Mouse (Mus musculus) forebrain, embryonic 16.5 days (tissue): Measurements from ENCODE around the gene Cox6a2. TPM values are rescaled to one million over a fixed set of nuclear protein-coding genes. Genes with fewer than 3 reads are reported as not detected.
A peak's percentile ranks its signal among the peaks of the same experiment; 100 is the strongest.

Experiments used
- ATAC-seq: fragments of 200-750 bp; cut with Nextera tagmentation; 2 replicates; pipeline ENCODE4 v1.8.0; 2017; ENCODE audit warnings: mild to moderate bottlenecking, moderate library complexity
- H3K27ac ChIP-seq: fragments of 300-500 bp; sonication (generic); 2 replicates; pipeline ENCODE4 v1.5.1; 2014; ENCODE audit warnings: low read length, control low read depth
- H3K27me3 ChIP-seq: fragments of 300-500 bp; sonication (generic); replicated peaks from 2 replicates; pipeline ENCODE4 v1.6.1; 2014; ENCODE audit warnings: low read length; ENCODE audit not compliant: control insufficient read depth, insufficient read depth
- H3K36me3 ChIP-seq: fragments of 300-500 bp; sonication (generic); 2 replicates; pipeline ENCODE4 v1.6.1; 2014; ENCODE audit not compliant: control insufficient read depth, insufficient read depth
- H3K4me1 ChIP-seq: fragments of 300-500 bp; sonication (generic); replicated peaks from 2 replicates; pipeline ENCODE4 v1.6.1; 2014; ENCODE audit warnings: low read length; ENCODE audit not compliant: control insufficient read depth, insufficient read depth
- H3K4me2 ChIP-seq: fragments of 300-500 bp; sonication (generic); 2 replicates; pipeline ENCODE4 v1.6.1; 2014; ENCODE audit warnings: mild to moderate bottlenecking, low read length, control low read depth
- H3K4me3 ChIP-seq: fragments of 300-500 bp; sonication (generic); replicated peaks from 2 replicates; pipeline ENCODE4 v1.5.1; 2014; ENCODE audit warnings: mild to moderate bottlenecking, low read length, control low read depth
- H3K9ac ChIP-seq: fragments of 300-500 bp; sonication (generic); replicated peaks from 2 replicates; pipeline ENCODE4 v1.6.1; 2014; ENCODE audit warnings: low read depth, low read length, control low read depth
- H3K9me3 ChIP-seq: fragments of 300-500 bp; sonication (generic); 2 replicates; pipeline ENCODE4 v1.6.1; 2016; ENCODE audit warnings: low read length; ENCODE audit not compliant: control insufficient read depth
- WGBS: fragments of 180-500 bp; shearing (Covaris S2); extraction: QIAGEN DNeasy Blood & Tissue Kit; methylation state at CpG from one replicate; pipeline ENCODE4 v1.1.7; 2014; 5-methylcytosine and 5-hydroxymethylcytosine counted together
- polyA plus RNA-seq: library from polyadenylated mRNA; unstranded; fragments of >200 nt; fragmentation: Nextera tagmentation; extraction: Ambion mirVana; gene quantifications from 2 replicates; pipeline ENCODE4 v1.2.1, GENCODE M21; 2015

The Cox6a2 gene
- polyA plus RNA-seq, result 0.39 TPM in 1 of 2 replicates, not detected in the other

DNA sequence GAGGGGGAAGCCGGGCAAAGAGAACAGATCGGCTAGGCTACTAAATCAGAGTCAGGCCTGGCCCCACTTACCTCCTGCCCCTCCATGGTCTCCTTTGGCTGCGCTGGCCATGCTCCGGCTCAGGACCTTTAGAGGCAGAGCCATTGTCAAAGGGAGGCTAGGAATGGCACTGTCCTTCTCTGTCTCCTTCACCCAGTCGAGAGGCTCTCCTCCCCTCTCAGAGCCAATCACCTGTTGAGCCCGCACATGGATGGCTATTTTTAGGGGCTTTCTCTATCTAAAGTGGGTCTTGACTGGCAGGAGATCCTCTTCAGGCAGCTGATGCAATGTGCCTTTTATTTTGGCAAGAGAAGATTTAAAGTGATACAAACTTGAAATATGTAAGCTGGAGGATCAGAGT is at the start of gene Cox6a2:
Gene Cox6a2, minus strand, starts transcription at position 236 of the 400 bp plus-strand sequence.
- Histone ChIP-seq H3K9ac (no peak within 1 kb of the TSS), H3K4me1 (no peaks in the 10 kb centered on the region), H3K9me3 (no peaks in the 10 kb centered on the region), H3K4me2 (no peak within 1 kb of the TSS), H3K36me3 (no peaks in the 10 kb centered on the region), H3K27me3 (no peaks in the 10 kb centered on the region), H3K4me3 (no peak within 1 kb of the TSS), H3K27ac (no peak within 1 kb of the TSS)
- no peak for ATAC-seq
- WGBS, result 78% methylated on average over 6 of the region's 6 CpGs

DNA sequence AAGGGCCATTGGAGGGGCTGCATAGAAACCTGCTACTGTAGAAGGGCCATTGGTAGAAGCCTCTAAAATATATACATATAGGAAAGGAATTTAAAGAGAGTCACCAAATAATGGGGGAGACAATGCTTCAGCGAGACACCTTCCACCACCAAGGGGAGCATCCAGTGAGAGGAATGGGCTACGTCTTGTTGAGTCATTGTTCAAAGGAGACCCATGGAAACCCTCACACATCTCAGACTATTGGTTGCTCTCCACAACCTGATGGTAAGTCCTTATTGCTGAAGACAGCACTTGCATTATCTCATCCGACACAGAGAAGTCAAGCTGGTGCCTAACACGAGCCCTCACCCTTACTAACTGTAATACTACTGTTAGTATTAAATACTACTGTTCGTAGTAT is 49.6 kb upstream of the Cox6a2 start:
- no peaks in the 10 kb centered on the region for H3K27me3 ChIP-seq
- H3K9me3 ChIP-seq, result no peaks in the 10 kb centered on the region
- H3K4me3 ChIP-seq, result no peak overlapping the region
- H3K4me2 ChIP-seq, result no peak overlapping the region
- peaks cover 14% of the 10 kb centered on the region for H3K4me1 ChIP-seq
- no peak overlapping the region for H3K27ac ChIP-seq
- WGBS, result 91% methylated on average over 5 of the region's 5 CpGs
- ATAC-seq, result no peak
- H3K36me3 ChIP-seq, result no peaks in the 10 kb centered on the region
- H3K9ac ChIP-seq, result no peak overlapping the region

DNA sequence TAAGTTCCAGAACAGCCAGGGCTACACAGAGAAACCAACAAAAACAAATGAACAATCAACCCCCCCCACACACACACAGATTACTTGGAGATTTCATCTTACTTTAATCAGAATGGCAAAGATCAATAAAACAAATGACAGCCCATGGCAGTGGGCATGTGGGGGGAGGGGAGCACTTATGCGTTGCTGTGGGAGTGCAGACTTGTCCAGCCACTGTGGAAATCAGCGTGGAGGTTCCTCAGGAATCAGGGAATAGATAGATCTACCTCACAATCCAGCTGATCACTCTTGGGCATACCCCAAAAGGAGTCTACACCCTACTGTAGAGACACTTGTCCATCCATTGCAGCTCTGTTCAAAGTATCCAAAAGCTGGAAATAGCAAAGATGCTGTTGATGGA is 48.8 kb upstream of the Cox6a2 start:
- H3K4me1 ChIP-seq, result peaks cover 14% of the 10 kb centered on the region
- no peaks in the 10 kb centered on the region for H3K9me3 ChIP-seq
- ATAC-seq, result no peak
- H3K4me3 ChIP-seq, result no peak overlapping the region
- WGBS, result 63% methylated on average over 2 of the region's 2 CpGs
- H3K27me3 ChIP-seq, result no peaks in the 10 kb centered on the region
- no peak overlapping the region for H3K9ac ChIP-seq
- H3K36me3 ChIP-seq, result no peaks in the 10 kb centered on the region
- H3K27ac ChIP-seq, result no peak overlapping the region
- H3K4me2 ChIP-seq, result no peak overlapping the region

DNA sequence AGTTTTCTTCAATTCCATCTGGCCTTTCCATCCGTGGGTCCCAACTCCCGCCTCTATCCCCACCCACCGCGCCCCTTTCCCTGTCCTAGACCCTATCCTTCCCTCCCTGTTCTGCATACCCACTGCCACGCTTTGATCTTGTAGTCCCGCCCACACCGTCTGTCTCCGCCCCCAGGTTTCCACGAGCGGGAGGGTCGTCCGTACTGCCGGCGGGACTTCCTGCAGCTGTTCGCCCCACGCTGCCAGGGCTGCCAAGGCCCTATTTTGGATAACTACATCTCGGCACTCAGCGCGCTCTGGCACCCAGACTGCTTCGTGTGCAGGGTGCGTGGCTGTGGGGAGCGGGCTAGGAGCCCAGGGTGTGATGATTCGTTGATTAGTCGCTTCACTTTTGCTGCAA is 46.4 kb upstream of the Cox6a2 start:
- peak overlapping the region; percentile 68 for H3K4me2 ChIP-seq
- no peaks in the 10 kb centered on the region for H3K9me3 ChIP-seq
- peak overlapping the region; percentile 44 for H3K4me3 ChIP-seq
- peak overlapping the region; percentile 55 for H3K9ac ChIP-seq
- peaks cover 14% of the 10 kb centered on the region for H3K4me1 ChIP-seq
- no peaks in the 10 kb centered on the region for H3K27me3 ChIP-seq
- ATAC-seq, result peak; percentile 91
- peak overlapping the region; percentile 19; the same call in 1 of the 2 replicates for H3K27ac ChIP-seq
- WGBS, result 5% methylated on average over 24 of the region's 24 CpGs
- no peaks in the 10 kb centered on the region for H3K36me3 ChIP-seq

DNA sequence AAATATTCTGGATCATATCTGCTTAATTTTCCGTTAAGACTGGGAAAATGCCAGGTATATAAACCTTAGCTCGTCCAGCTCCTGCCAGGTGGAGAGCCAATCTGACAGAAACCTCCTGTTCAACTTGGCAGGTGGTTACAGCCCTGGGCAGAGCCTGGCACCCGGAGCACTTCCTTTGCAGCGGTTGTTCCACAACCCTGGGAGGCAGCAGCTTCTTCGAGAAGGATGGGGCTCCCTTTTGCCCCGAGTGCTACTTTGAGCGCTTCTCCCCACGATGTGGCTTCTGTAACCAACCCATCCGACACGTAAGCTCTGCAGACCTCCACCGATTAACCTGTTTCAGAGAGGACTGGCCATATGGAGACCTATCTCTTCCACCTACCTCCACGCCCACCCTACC is 45.8 kb upstream of the Cox6a2 start:
- H3K27ac ChIP-seq, result no peak overlapping the region
- peaks cover 17% of the 10 kb centered on the region for H3K4me1 ChIP-seq
- no peaks in the 10 kb centered on the region for H3K27me3 ChIP-seq
- peak overlapping the region; percentile 68 for H3K4me2 ChIP-seq
- H3K4me3 ChIP-seq, result peak overlapping the region; percentile 44
- no peaks in the 10 kb centered on the region for H3K9me3 ChIP-seq
- H3K9ac ChIP-seq, result peak overlapping the region; percentile 22; the same call in 1 of the 2 replicates
- ATAC-seq, result no peak
- 48% methylated on average over 12 of the region's 12 CpGs for WGBS
- no peaks in the 10 kb centered on the region for H3K36me3 ChIP-seq

DNA sequence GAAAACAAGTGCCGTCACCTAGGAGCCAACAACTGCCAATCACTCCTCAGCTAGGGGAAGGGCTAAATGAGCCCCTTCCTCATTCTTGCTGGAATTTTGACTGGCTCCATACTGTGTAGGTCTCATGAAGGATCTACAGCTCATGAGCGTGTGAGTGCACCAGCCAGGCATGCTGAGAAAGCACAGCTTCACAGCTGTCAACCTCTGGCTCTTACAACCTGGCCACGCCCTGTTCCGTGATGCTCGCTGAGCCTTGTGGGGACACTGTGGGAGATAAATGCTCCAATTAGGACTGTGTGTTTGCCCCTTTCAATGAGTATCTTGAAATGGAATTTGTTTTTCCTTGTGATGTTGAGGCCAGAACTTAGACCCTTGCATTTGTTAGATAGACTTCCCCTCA is 43.8 kb upstream of the Cox6a2 start:
- WGBS, result 80% methylated on average over 5 of the region's 5 CpGs
- Histone ChIP-seq H3K4me3 (no peak overlapping the region), H3K4me1 (peaks cover 28% of the 10 kb centered on the region), H3K27ac (no peak overlapping the region), H3K27me3 (no peaks in the 10 kb centered on the region), H3K9me3 (no peaks in the 10 kb centered on the region), H3K4me2 (no peak overlapping the region), H3K9ac (no peak overlapping the region), H3K36me3 (no peaks in the 10 kb centered on the region)
- ATAC-seq, result no peak

DNA sequence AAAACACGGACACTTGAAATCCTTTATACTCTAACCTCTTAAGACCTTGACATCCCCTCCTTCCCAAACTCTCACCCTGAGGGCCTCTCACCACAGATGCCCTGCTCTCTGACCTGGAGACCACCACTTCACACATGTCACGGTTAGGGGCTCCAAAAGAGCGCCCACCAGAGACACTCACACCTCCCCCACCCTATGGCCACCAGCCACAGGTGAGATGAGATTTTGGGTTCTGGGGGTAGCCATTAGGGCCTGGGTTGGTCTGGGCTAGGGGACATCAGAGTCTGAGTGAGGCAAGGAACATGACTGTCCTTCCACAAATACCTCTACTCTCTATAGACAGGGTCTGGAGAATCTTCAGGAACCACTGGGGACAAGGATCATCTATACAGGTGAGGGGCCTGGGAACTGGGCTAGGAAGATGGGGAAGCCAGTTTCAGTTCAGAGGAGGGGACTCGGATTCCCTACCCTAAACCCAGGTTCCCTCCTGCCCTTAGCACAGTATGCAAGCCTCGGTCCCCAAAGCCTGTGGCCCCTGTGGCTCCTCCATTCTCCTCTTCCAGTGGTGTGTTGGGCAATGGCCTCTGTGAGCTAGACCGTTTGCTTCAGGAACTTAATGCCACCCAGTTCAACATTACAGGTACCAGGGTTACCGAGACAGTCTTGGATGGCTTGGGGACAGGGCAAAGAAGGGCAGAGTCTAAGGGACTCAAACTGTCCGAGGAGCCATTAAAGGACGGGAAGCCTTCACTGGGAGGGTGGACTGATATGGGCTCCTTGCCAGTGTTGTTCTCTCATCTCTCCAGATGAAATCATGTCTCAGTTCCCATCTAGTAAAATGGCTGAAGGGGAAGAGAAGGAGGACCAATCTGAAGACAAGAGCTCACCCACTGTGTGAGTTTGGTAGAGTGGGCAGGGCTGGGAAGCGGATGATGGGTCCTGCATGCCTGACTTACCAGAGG is 42.2 kb upstream of the Cox6a2 start:
- no peak overlapping the region for H3K4me2 ChIP-seq

DNA sequence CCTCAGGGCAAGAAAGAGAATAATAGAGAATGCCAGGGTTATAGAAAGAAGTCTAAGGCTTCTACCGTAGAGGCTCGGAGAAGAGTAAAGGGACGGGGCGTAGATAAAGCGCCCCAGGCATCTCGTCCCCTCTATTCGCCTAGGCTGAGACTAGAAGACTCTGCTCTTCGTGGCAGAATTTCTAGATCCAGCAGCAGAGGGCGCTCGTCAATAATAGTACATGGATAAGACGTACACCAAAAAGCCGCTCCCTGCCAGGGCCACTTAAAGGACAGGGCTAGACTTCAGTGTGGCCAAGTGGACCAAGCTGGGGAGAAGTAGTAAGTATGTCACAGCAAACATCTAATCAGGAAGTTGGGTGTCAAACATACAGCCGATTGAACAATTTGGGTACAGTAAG is 41.3 kb upstream of the Cox6a2 start:
- H3K9ac ChIP-seq, result peak overlapping the region; percentile 61
- H3K27ac ChIP-seq, result peak overlapping the region; percentile 59
- H3K9me3 ChIP-seq, result no peaks in the 10 kb centered on the region
- H3K36me3 ChIP-seq, result no peaks in the 10 kb centered on the region
- peak overlapping the region; percentile 67 for H3K4me2 ChIP-seq
- peaks cover 22% of the 10 kb centered on the region for H3K4me1 ChIP-seq
- peak; percentile 88 for ATAC-seq
- H3K27me3 ChIP-seq, result no peaks in the 10 kb centered on the region
- 3% methylated on average over 13 of the region's 13 CpGs for WGBS
- peak overlapping the region; percentile 44 for H3K4me3 ChIP-seq

More for the DNA sequence above, 42.2 kb upstream of the Cox6a2 start:
- Histone ChIP-seq H3K36me3 (no peaks in the 10 kb centered on the region), H3K27me3 (no peaks in the 10 kb centered on the region), H3K9ac (no peak overlapping the region), H3K4me3 (no peak overlapping the region), H3K27ac (no peak overlapping the region), H3K9me3 (no peaks in the 10 kb centered on the region), H3K4me1 (peaks cover 28% of the 10 kb centered on the region)
- WGBS, result 82% methylated on average over 10 of the region's 10 CpGs
- ATAC-seq, result no peak

DNA sequence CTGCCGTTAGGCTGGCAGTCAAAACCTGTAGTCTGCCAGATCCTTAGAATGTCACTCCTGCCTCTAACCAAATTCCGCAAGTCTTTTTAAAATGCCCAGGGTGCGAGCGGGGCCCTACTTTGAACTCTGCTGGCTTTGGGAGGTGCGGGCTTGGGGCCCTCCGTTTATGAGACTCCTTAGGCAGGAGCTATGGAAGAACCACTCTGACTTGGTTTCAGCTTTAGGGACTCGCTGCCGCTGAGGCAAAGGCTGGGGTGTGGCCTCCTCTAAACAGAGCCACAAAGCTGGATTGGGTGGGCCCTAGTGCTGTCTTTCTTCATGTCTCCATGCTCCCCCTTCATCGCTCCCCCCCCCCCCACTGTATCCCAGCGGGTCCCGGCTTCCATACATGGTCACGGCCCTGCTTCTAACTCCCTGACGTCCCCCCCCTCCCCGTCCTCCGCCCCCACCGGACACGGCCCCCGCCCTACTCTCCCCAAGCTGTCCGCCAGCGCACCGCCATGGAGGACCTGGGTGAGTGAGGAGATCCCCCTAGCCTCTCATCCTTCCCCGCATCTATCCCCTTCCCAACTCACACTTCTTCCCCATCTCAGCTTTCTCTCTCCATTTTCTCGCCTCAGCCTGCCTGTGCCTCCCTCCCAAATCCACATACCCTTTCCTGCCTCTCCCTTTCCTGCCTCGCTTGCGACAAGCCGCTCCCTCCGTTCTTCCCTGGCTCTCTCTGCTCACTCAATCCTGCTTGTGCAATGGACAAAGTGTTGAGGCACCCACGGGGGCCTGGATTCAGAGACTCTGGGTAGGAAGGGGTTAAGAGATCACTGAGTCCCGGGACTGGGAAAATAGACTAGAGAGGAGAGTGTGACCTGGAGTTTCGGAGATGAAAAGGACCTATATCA is 40.6 kb upstream of the Cox6a2 start, which contains the start of gene Tgfb1i1:
Gene Tgfb1i1, plus strand, starts transcription at position 317 of the 896 bp plus-strand sequence.
- H3K27me3 ChIP-seq, result no peaks in the 10 kb centered on the region
- peak within 1 kb of the TSS; percentile 67 for H3K4me2 ChIP-seq
- H3K9ac ChIP-seq, result peak within 1 kb of the TSS; percentile 61
- peak; percentile 52 for ATAC-seq
- peaks cover 15% of the 10 kb centered on the region for H3K4me1 ChIP-seq
- H3K4me3 ChIP-seq, result peak within 1 kb of the TSS; percentile 44
- WGBS, result 2% methylated on average over 22 of the region's 30 CpGs
- peak within 1 kb of the TSS; percentile 59 for H3K27ac ChIP-seq
- no peaks in the 10 kb centered on the region for H3K9me3 ChIP-seq
- no peaks in the 10 kb centered on the region for H3K36me3 ChIP-seq
